8 mouse cellular contexts compared by ENCODE assay signal in the genomic region with DNA sequence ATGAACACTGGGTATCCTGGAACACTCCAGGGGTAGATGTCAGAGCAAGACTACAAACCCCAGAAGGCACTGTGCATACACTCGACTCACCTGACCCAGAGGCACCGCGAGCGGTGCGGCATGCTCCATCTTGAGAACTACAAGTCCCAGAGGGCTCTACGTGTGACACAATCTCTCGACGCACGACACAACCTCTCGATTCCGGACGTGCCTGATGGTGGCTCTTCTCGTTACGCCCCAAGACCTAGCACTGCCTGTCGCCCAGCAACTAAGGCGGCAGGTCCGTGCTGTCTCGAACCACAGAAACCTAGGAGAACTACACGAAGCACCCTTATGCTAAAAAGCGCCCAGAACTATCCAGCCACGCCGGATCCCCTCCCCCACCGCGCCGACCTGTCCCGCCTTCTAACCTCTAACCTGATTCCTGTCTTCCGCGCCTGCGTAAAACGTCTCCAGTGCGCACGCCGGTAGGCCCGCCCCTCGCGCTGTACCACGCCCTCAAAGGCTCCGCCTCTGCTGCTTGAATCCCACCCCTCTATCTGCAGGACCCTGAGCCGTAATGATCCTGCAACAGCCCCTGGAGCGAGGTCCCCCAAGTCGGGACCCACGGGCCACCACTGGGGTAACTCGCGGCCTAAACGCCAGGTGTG. TPM values are rescaled to one million over a fixed set of nuclear protein-coding genes. Genes with fewer than 3 reads are reported as not detected.
DNase-seq lines count a peak whose midpoint lies in the region; ATAC-seq lines count a peak whose summit lies in the region.

Gene Hcfc1r1 (plus strand): TSS at position 173 of the 650 bp plus-strand sequence.
Gene Thoc6 (minus strand): TSS at position 459 of the 650 bp plus-strand sequence.

- peak within 1 kb of the TSS; percentile 74 for H3K27ac ChIP-seq in lung, embryonic 16.5 days (ENCODE audit: low read length)

- WGBS in lung, embryonic 16.5 days, result under 1% methylated on average over 45 of the region's 45 CpGs

- ATAC-seq in hematopoietic stem cell, adult 5-6 weeks (replicated peaks in 1 of 2; ENCODE audit: insufficient read depth in 1 of 2, low FRiP score in 2 of 2, low TSS enrichment in 1 of 2, low read depth in 1 of 2, poor library complexity in 2 of 2, severe bottlenecking in 2 of 2), result peak; percentile 87 to 95
- peak; percentile 92 for ATAC-seq in lung, embryonic 16.5 days (ENCODE audit: low read depth)

- peaks cover 13% of the 10 kb centered on the region for H3K36me3 ChIP-seq in lung, embryonic 16.5 days (ENCODE audit: control insufficient read depth, insufficient read depth, low read length)

- no peaks in the 10 kb centered on the region for H3K9me3 ChIP-seq in lung, embryonic 16.5 days (ENCODE audit: control insufficient read depth, low read length)

- peak; percentile 96 for DNase-seq in MEL-GATA-1-ER (ENCODE audit: extremely low read depth, low read depth)
- peak; percentile 97 for DNase-seq in cerebellum, adult 8-10 months
- peak; percentile 98 for DNase-seq in forelimb bud, embryonic 11.5 days (ENCODE audit: low read depth, low spot score)
- peak; percentile 94 for DNase-seq in layer of hippocampus, adult 9-10 months (ENCODE audit: low spot score)
- DNase-seq in ovary, postnatal 10 days (ENCODE audit: low spot score), result peak; percentile 78
- peak; percentile 90 to 92 for DNase-seq in thymus, postnatal 10 days (ENCODE audit: low spot score in 2 of 2)

- no peaks in the 10 kb centered on the region; the same call in 1 of the 2 replicates for H3K27me3 ChIP-seq in lung, embryonic 16.5 days (ENCODE audit: control insufficient read depth, insufficient read depth, low read depth, low read length)

- peak within 1 kb of the TSS; percentile 79 for H3K9ac ChIP-seq in lung, embryonic 16.5 days (ENCODE audit: low read length)

- peak within 1 kb of the TSS; percentile 78 for H3K4me2 ChIP-seq in lung, embryonic 16.5 days (ENCODE audit: low read depth, low read length)

- peak within 1 kb of the TSS; percentile 68 for H3K4me3 ChIP-seq in lung, embryonic 16.5 days (ENCODE audit: low read length)

- H3K4me1 ChIP-seq in lung, embryonic 16.5 days (replicated peaks; ENCODE audit: control insufficient read depth, insufficient read depth, low read length), result peaks cover 39% of the 10 kb centered on the region

RNA-seq across cellular contexts. Expression of gene Hcfc1r1, which starts in this region (rescaled TPM):
- total RNA-seq in hematopoietic stem cell, adult 5-6 weeks (2017), result 32.0 and 33.6 TPM in 2 replicates
- polyA plus RNA-seq in lung, embryonic 16.5 days (2015; fragmentation: Nextera tagmentation; extraction: Ambion mirVana), result 88.4 and 90.6 TPM in 2 replicates

RNA-seq across cellular contexts. Expression of gene Thoc6, which starts in this region (rescaled TPM):
- 34.0 and 48.2 TPM in 2 replicates for total RNA-seq in hematopoietic stem cell, adult 5-6 weeks (2017)
- 49.2 and 50.3 TPM in 2 replicates for polyA plus RNA-seq in lung, embryonic 16.5 days (2015; fragmentation: Nextera tagmentation; extraction: Ambion mirVana)

Comparison
In these comparisons a context has a peak if more than half of its experiments do, and no peak if none do; other contexts are left out.
1. Peak in every context shown above with its lines: DNase-seq, ATAC-seq, H3K4me3 ChIP-seq and H3K27ac ChIP-seq.